Mouse (Mus musculus): ENCODE results near the gene Hist2h3b.
A peak's percentile ranks its signal among the peaks of the same experiment; 100 is the strongest.
"Not testable (repeated sequence)": the region's sequence is repeated elsewhere in the genome, so short reads cannot be mapped to it uniquely, and the experiment has no call there.

Hist2h3b gene

DNA sequence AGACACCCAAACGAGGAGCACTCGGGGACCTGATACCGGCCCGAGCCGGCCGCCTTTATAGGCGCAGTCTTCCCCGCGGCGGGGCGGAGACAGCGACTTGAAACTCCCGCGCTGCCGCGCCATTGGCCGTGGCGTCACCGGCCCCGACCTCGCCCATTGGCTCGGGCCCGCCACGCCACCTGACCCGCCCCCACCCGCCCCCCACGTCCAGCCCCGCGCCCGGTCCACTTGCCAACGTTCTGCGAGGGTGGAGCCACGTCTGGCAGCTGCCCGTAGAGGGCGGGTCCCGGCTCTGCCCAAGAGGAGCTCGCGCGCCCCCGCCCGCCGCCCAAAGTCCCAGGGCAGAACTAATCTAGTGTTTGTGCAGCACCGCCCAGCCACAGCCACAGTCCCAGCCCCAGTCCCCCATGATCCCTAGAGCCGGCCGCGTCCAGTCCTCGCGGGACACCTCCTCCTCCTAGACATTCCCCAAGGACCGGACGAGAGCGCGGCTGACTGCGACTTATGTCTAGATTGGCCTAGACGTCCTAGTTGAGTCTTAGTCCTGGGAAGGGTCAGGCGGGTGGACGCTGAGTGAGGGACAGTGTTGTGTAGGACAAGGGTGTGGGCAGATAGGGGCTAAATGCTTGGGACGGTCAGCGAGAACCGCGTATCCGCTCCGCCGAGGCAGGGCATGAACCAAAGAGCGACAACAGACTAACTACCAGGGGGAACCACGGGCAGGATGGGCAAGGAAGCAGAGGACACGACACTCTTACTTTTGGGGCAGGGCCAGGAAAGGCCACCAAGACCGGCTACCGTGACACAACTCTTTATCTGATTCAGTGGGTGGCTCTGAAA, 29.3 kb upstream of the Hist2h3b start, which contains the start of gene Hist2h3c2:
Gene Hist2h3c2 (minus strand): TSS at position 174 of the 840 bp plus-strand sequence.
- DNase-seq (ENCODE audit: low spot score), result peak; percentile 62

DNA sequence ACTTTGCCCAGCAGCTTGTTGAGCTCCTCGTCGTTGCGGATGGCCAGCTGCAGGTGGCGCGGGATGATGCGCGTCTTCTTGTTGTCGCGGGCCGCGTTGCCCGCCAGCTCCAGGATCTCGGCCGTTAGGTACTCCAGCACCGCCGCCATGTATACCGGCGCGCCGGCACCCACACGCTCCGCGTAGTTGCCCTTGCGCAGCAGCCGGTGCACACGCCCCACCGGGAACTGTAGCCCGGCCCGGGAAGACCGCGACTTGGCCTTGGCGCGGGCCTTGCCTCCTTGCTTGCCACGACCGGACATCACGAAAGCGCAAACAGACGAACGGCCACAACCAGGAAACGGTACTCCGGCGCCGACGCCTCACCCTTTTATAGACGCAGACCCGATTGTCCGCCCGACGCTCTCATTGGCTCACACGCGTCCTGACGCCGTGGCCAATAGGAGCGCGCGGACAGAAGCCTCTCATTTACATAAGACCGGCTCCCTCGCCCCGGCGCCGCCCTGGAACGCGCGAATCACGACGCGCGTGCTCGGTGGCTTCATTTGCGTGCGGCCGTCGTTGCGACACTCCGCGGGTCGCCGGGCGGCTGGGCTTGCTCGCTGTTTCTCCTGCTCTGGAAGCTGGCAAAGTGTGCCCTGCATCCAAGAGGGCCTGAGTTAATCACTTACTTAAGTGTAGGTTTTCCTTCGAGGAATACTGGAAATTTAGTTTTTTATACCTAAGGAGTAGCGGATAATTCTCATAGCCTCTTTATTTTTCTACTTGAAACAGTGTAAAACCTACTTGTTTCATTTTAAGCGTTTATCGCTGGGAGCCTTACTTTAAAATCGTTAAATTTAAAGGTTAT, 28.3 kb upstream of the Hist2h3b start, which contains the start of gene Hist2h2aa2:
Gene Hist2h2aa2 (minus strand): TSS at position 328 of the 850 bp plus-strand sequence.
- peak; percentile 93 for DNase-seq (ENCODE audit: low spot score)

DNA sequence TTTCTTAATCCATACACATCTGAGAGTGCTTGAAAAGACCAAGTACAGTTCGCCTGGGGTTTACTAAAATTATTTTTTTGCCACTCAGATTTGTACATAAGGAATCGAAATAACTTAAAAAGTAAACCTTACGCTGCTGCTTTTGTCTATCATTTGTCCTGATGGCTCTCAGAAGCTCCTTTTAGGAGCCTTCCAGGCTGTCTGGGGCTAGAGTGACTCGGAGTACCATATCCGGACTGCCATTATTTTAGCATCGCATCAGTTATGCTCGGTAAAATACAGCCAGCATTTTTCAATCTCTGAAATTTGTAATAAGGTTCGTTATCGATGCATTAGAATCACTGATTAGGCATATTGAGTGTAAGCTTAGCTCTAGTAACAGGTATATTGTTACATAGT, 27.7 kb upstream of the Hist2h3b start:
- DNase-seq (ENCODE audit: low spot score), result no peak

DNA sequence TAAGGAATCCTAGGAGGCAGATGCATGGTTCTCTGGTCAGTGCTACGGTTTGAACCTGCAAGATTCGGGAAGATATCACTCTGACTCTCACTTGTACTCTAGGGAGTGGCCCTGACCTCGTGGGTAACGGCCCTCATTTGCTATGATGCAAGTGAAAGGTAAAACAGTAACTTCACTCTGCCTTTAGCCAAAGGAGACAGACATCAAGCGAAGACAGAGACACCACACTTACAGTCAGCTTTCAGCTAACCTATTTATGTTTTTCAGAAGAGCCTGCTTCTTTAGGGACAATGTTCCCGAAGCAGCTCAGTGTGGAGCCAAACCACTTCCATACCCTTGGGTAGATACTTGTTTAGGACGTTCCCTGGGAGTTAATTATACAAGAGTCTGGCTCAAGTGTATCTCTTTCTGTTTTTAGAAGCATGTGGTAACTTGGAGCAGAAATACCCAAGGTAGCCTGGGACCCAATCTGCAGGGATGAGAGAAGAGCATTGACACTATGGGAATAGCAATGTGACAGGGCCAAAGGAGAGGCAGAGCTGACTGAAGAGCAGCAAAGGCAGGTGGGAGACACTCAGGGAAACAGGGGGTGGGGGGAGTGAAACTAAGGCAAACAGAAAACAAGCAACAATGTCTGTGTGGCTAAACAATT, 24.4 kb upstream of the Hist2h3b start:
- DNase-seq (ENCODE audit: low spot score), result no peak

DNA sequence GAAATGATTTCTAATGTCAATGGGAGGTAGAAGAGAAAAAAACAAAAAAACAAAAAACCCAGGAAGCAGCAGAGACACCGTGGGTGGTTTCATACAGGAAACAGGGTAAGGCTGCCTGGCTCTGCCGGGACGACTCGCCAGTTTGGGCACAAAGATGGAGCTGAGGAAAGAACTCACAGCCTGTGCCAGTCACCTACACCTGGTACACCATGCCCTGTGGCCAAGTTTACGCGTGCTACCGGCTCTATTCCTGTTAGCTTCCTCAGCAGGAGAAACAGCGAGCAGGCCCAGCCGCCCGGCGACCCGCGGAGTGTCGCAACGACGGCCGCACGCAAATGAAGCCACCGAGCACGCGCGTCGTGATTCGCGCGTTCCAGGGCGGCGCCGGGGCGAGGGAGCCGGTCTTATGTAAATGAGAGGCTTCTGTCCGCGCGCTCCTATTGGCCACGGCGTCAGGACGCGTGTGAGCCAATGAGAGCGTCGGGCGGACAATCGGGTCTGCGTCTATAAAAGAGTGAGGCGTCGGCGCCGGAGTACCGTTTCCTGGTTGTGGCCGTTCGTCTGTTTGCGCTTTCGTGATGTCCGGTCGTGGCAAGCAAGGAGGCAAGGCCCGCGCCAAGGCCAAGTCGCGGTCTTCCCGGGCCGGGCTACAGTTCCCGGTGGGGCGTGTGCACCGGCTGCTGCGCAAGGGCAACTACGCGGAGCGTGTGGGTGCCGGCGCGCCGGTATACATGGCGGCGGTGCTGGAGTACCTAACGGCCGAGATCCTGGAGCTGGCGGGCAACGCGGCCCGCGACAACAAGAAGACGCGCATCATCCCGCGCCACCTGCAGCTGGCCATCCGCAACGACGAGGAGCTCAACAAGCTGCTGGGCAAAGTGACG, 23.2 kb upstream of the Hist2h3b start, which contains the start of gene Hist2h2aa1:
Gene Hist2h2aa1 (plus strand): TSS at position 495 of the 884 bp plus-strand sequence.
- DNase-seq (ENCODE audit: low spot score), result peak; percentile 76

DNA sequence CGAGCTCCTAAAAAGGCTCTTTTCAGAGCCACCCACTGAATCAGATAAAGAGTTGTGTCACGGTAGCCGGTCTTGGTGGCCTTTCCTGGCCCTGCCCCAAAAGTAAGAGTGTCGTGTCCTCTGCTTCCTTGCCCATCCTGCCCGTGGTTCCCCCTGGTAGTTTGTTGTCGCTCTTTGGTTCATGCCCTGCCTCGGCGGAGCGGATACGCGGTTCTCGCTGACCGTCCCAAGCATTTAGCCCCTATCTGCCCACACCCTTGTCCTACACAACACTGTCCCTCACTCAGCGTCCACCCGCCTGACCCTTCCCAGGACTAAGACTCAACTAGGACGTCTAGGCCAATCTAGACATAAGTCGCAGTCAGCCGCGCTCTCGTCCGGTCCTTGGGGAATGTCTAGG, 22.4 kb upstream of the Hist2h3b start:
- not testable (repeated sequence) for DNase-seq (ENCODE audit: low spot score)

DNA sequence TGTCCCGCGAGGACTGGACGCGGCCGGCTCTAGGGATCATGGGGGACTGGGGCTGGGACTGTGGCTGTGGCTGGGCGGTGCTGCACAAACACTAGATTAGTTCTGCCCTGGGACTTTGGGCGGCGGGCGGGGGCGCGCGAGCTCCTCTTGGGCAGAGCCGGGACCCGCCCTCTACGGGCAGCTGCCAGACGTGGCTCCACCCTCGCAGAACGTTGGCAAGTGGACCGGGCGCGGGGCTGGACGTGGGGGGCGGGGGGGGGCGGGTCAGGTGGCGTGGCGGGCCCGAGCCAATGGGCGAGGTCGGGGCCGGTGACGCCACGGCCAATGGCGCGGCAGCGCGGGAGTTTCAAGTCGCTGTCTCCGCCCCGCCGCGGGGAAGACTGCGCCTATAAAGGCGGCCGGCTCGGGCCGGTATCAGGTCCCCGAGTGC, 22.0 kb upstream of the Hist2h3b start, which contains the start of gene Hist2h3c1:
Gene Hist2h3c1 (plus strand): TSS at position 259 of the 430 bp plus-strand sequence.
- DNase-seq (ENCODE audit: low spot score), result not testable (repeated sequence)

DNA sequence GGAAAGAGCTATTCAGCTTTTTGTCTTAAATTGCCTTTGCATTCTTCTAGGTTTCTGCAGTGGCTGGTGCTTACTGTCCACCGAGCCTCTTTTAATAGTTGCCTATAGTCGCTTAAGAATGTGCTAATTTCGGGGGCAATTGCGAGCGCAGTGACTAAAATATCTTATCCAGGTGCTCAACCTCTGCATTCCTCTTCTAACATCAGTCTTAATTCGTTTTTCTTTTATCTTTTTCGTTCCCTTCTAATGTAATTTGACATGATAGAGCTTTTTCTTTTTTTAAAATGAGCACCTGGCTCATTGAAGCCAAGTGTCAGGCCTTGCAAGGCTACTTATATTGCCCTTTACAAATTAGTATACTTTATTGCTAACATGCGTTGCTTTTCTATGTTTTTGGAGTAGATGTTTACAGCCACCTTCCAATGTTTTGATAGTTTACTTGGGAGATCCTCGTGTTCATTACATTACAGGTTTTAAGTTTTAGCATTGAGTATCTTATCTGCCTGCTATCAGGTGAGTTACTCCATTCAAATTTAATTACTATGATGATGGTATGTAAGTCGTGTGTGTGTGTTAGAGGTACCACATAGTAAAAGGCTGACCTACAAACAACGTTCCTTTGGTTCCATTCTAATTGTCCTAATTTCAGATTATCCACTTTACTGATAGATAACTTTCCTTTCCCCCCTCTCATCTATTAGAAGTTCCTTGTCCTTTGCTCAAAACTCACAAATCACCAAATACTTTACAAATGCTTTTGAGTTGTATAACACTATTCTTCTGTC, 20.9 kb upstream of the Hist2h3b start:
- DNase-seq (ENCODE audit: low spot score), result no peak

DNA sequence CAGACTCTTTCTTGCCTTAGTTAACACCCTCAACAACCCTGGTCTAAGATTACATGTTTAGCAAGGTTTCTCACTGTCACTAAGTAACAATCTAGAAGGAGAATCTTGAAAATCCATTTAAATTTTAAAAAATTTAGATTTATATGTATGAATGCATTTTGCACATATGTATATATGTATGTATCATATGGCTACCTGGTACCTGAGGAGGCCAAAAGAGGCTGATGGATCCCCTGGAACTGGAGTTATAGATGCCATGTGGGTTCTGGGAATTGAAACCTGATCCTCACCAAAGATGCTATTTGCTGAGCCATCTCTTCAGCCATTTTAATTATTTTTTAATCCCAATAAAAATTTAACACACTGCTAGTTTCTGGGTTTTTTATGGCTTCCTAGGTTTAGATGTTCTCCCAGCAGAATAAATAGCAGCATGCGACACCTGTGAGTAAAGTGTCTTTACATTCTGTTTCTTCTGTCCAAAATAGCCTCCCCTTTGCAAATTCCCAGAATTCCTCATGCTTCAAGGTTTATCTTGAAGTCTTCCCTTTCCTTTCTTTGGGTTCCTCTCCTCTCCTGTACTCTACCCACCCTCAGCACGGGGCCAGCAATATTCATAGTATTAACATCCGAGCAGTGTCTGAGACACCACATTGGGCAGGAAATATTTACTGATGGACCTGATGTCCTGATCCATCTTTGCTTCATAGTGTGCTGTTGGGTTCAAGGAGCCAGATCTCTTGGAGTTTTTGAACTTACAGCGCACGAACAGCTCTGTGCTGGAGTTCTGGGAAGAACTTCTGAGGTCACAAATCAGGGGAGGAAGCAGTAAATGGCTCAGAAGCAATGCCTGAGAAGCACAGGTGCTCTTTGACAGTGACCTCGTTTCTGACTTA, 20.1 kb upstream of the Hist2h3b start:
- DNase-seq (ENCODE audit: low spot score), result no peak

DNA sequence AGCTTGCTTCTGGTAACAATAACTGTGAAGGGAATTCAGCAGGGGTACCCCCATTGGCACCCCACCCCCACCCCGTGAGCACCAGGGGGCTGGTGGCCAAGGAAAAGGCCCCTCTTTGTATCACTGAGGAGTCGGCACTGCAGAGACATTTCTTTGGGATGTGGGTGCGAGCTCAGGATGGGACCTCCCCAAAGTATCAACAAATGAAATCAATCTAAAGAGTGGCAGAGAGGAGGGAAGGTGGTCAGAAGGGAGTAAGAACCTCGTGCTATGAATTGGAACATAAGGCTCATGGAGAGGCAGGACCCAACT, 19.5 kb upstream of the Hist2h3b start:
- DNase-seq (ENCODE audit: low spot score), result no peak

DNA sequence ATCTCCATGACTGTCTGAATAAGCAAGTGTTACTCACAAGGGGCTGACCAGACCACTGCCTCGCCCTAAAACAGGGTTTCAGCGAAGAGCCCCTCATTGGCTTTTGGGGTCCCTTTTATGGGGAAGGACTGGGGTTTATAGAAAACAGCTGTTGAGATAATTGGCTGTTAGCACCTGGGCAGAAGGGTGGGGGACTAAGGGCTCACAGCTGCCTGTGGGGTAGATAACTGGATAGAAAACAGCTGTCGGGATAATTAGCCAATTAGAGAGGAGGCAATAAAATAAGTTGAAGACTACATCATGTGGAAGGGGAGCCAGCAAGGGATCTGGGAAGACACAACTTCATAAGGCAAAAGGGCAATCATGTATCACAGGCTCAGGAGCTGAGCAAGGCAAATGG, 17.6 kb upstream of the Hist2h3b start:
- no peak for DNase-seq (ENCODE audit: low spot score)

DNA sequence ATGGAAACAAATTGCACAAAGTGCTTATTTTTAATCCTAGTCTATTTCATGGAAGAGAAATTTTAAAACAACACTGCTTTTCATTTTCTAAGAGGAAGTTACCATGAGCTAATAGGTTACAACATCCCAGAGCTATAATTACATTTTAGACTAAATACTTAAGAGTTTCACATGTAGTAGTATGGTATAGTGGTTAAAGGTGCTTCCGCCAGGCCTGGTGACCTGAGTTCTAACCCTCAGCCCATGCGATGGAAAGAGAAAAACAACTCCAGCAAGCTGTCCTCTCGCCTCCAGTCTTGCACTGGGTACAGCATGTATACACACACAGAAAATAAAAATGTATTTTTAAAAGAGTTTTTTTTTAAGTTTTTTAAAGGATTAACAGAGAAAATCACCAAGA, 16.7 kb upstream of the Hist2h3b start:
- DNase-seq (ENCODE audit: low spot score), result no peak

DNA sequence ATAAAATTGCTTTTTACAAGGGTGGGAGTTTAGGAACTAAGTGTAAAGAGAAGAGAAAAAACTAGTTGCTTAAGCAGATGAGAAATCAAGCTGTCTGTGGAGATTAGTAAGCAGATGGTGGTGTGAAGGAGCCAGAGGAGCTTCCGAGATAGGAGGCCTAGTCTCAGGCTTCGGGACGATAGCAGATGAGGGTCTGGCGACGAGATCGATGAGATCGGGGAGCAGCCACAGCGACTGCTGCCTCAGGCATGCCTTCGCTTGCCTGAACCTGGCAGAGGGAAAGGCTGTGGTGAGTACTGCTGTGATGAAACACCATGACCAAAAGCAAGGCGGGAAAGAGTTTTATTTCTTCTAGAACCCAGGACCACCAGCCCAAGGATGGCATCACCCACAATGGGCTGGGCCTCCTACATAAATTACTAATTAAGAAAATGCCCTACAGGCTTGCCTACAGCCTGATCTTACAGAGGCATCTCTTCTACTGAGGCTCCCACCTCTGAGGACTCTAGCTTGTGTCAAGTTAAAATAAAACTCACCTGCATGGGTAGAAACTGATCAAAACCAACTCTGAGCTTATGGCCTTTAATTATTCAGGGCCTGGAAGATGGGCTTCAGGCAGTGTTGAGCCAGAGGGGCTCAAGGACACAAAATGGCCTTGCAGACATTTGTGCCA, 13.6 kb upstream of the Hist2h3b start:
- no peak for DNase-seq (ENCODE audit: low spot score)

DNA sequence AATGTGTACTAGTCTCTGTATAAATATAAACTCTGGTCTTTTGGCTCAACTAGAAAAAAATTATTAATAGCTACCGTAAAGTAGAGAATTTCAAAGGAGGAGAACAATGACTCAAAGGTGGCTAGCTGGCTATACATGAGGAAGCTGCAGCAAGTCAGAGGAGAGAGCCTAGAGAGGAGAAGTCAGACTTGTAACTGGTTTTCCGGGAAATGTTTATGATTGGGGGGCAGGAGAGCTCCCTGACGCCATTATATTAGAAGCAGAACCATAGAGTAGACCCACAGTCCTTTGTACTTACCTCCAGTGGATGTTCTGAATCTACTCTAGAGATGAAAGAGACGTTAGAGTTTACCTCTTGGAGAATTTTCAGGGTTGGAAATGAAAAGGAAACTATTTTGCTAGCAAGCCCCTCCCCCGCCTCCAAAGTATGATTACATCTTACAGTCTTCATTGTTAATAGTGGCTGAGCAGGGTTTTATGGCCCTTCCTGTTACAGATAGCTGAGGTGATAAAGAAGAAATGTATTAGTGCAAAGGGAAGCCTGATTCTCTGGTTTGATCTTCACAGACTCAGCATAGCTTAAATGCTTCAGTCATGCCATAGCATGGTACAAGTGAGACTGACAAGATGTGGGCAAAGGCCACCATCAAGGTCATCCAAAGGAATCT, 12.4 kb upstream of the Hist2h3b start:
- DNase-seq (ENCODE audit: low spot score), result no peak

DNA sequence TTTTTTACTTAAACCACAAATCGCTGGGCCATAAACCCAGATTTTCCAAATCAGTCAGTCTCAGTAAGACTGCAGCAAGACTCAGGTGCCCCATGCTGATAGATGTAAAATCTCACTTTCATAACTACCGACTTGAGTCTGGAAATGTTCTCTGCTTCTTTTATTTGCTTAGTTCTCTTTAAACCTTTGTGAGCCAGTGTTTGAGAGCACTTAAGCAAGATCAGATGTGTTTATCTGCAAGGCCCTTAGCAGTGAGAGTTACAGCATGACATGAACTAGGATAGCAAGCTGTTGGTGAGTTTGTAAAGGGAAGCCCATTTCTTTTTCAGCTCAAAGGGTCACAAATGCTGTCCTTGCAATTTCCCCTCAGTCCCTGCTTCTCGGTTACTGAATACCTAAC, 11.3 kb upstream of the Hist2h3b start:
- no peak for DNase-seq (ENCODE audit: low spot score)

DNA sequence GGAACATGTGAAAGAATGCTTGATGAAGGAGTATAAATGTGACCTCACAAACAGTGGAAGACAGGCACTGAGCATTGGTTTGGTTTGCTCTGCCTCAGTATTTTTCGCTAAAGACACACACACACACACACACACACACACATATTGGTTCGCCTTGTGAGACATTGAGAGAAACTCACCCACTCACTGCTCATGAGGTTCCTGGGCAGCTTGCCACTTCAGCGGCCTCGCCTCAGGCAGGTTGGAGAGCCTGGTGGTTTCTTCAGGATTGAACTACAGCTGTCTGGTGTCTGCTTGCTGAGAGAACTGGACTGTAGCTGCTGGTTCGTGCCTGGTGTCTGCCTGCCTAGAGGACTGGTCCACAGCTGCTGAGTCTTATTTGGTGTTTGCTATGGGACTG, 8.2 kb upstream of the Hist2h3b start:
- no peak for DNase-seq (ENCODE audit: low spot score)

DNA sequence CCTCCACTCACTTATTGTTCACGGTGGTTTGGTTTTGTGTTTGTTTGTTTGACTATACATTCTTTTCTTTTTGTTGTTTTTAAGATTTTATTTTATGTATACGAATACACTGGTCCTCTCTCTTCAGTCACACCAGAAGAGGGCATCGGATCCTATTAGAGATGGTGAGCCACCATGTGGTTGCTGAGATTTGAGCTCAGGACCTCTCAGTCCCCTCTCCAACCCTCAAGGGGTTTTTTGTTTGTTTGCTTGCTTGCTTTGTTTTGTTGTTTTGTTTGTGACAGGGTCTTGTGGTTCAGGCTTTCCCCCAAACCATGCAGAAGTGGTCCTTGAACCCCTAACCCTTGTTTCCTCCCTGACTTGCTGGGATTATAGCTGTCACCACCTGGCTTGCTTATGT, 6.8 kb upstream of the Hist2h3b start:
- DNase-seq (ENCODE audit: low spot score), result no peak

DNA sequence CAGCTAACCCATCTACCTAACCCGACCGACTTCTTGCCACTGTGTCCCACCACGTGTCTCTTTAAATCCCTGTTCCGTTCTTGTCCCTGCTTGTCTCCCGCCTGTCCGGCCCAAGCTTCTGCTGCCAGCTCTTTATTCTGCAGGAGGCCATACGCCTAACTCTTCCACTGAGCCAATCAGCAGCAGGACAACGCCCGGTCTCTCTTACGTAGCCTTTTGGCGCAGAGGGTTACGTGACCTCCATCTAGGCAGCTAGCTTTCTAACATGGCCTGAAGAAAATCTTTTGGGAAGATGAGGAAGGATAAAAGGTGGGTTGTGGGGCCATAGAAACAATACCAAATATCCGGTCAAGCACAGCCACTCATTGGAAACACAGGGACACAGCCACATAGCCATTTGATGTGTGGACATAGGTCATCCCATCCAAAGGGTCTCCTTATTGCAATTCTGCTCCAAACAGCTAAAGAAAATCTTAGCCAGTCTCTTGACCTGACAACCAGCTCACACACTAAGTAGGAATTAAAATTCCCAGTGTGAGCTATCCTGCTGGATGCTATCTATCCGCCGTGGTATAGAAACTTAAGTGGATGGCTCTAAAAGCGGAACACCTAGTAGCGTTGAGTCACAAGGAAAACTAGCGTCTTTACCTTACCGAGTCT, 6.1 kb upstream of the Hist2h3b start:
- DNase-seq (ENCODE audit: low spot score), result peak; percentile 81

Data from ovary, adult 18-20 months (tissue).